Mouse (Mus musculus): ENCODE results near the gene Setd1a.

Setd1a gene

DNA sequence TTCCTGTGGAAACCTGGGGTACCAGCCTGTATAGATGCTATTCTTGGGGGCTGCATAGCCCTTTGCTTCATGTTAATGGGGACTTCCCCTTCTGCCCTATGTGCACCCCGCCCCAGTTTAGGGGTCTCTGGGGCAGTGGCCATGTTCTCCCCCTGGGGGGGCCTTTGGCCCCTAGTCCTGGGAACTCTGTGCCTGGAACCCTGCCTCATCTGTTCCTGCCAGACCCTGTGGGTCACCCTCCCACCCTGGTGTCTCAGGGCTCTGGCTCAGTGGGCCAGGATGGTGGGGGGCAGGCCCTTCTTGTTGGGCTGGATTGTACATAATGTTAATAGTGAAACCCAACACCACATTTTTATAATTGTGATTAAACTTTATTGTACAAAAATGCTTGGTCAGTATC is 23.3 kb downstream of the Setd1a start:
- DNase-seq (ENCODE audit: low read depth, low spot score): no peak

DNA sequence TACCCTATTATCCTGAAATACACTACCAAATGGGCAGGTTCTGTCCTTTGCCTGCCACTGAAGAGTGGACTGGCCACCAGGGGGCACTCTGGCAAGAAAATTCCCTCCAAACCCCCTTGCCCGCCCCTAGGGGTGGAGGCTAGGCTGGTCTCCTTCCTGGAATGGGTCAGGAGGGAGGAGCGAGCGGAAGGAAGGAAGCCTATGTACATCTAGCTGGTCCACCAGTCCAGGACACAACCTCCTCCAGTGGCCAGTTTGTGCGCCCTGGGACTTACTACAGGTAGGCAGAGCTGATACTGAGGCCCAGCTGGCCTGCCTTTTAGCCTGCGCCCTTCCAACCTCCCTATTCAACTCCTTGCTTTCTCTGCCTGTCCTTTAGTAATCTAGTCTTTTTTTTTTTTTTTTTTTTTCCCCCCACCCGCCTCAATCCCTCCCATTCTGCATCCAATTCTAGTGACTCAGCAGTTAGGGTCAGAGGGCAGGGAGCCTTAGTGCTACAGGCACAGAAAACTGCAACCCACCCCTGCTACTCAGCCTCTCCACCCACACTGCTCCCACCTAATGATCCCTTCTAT is 24.1 kb downstream of the Setd1a start, which contains the start of gene Hsd3b7:
Gene Hsd3b7 (plus strand): TSS at position 170 of the 575 bp plus-strand sequence.
- DNase-seq (ENCODE audit: low read depth, low spot score): peak; percentile 94

DNA sequence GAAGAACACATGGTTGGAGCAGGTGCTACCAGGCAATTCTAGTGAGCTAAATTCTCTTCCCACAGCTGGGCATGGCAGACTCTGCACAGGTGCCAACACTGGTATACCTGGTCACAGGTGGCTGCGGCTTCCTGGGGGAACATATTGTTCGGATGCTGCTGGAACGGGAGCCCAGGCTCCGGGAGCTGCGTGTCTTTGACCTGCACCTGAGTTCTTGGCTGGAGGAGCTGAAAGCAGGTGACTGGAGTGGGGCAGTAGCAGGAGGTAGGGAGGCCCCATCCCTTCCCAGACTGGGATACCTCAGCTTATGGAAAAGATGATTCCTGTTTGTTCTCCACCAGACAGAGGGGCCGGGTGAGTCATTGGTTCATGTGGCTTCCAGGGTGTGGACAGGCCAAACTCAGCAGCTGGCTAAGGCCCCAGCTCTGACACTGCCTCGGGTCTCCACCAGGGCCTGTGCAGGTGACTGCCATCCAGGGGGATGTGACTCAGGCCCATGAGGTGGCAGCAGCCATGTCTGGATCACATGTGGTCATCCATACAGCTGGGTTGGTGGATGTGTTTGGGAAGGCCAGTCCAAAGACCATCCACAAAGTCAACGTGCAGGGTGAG is 24.6 kb downstream of the Setd1a start:
- peak; percentile 54 for DNase-seq (ENCODE audit: low read depth, low spot score)

DNA sequence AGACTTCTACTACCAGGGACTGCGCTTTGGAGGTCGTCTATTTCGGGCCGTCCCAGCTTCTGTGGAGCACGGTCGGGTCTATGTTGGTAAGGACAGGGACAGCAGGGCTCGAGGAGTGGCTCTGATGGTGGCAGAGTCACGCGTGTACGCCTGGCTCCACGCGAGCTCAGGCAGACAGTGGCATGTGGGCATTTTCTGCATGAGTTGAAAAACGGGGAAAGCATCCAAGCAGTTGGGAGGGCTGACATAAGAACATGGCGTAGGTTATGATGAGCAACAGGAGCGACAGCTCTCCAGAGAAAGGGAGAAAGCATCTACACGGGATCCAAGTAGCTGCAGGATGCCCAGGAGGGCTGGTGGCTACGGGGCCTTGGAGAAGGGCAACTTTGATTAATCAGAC is 25.8 kb downstream of the Setd1a start:
- DNase-seq (ENCODE audit: low read depth, low spot score): peak; percentile 96

DNA sequence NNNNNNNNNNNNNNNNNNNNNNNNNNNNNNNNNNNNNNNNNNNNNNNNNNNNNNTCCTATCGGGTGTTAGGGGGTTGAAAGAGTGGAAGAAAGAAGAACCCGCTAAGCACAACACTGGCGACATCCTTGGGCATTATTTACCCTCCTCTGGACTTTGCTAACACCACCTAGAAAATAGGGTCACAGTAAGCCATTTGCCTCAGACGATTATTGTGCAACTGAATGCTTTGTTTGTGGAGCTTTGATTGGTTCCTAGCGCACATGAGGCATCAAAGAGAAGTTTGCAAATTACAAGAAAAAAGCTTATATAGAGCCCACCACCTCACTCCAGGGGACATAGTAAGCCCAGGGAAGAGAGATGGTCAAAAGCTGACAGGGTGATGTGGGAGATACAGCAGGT is 32.4 kb downstream of the Setd1a start:
- no peak for DNase-seq (ENCODE audit: low read depth, low spot score)

DNA sequence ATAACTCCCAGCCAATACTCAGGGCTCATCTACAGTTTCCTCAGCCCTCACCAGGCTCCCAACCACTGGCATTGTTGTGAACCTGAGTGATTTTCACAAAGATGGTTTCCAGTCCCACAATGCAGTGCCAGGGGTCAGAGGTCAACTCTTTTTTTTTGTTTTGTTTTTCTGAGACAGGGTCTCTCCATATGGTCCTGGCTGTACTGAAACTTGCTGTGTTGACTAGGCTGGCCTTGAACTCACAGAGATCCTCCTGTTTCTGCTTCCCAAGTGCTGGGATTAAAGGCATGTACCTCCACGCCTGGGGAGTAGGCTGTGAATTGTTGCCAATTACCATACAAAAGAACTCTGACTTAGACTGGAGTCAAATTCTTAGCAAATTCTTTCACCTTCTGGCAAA is 33.4 kb downstream of the Setd1a start:
- no peak for DNase-seq (ENCODE audit: low read depth, low spot score)

DNA sequence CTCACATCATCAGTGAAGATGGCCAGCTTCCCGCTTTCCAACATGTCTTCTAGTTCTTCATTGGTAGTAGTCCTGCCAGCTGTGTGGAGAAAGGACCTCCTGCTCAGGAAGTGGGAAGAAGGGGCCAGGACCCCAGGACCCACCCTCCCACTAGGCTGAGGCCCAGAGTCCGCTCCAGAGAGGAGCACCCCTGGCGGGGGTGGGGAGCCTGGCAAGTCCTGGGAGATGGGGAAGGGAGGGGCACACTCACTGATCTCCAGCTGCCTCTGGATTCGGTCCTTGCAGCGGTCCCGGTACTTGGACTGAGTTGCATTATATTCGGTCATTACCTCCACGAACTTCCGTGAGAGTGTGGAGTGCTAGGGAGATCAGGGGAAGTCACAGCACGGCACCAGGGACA is 34.2 kb downstream of the Setd1a start:
- DNase-seq (ENCODE audit: low read depth, low spot score): no peak

DNA sequence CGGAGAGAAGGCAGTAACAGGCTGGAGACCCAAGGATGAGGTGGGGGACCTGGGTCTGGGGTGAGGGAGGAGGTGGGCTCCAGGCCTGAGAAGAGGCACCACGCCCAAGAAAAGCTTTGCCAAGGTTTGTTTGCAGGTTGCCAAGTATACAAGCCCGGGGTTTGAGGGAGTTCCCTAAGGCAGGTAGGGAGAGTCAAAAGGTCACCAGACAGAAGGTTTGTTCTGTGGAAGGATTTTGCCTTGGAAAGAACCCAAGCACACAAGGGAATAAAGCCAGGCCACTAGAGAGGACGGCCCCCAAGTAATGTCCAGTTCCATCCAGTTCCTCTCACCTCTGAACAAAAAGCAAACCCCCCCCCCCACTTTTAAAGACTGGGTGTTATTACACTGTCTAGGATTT is 34.8 kb downstream of the Setd1a start:
- no peak for DNase-seq (ENCODE audit: low read depth, low spot score)

DNA sequence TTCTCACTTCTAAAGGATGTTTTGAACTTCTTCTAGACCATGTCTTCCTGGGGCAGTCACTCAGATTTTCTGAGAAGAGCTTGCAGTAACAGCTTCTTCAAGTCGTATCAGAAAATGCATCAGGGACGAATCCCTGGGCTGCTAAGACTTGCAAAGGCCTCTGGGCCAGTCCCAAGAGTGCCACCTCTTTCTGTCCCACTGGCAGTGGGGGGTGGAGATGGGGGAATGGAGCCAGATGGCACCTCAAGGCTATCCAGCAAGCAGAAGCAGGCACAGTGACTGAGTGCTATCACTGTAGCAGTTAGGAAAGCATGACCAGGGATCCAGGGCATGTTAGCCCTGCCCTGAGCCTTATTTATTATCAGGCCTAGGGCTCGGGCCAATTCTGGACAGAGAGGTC is 35.8 kb downstream of the Setd1a start:
- DNase-seq (ENCODE audit: low read depth, low spot score): no peak

DNA sequence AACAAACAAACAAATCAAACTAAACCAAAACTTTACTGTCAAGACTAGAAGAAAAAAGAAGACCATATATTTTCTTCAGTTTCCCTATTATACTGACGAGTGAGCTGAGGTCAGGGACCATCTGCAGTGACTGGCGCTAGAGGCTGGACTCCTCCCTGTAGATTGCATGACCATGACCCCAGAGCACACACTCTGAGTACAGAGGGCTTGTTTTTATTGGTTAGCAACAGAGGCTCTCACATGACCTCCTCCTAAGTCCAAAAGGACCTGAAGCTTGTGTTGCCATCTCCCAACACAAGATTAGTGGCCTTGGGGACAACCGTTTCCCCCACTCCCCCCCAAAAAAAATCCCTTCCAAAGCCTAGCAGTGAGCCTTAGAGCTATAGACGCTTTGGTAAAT is 37.4 kb downstream of the Setd1a start:
- no peak for DNase-seq (ENCODE audit: low read depth, low spot score)

DNA sequence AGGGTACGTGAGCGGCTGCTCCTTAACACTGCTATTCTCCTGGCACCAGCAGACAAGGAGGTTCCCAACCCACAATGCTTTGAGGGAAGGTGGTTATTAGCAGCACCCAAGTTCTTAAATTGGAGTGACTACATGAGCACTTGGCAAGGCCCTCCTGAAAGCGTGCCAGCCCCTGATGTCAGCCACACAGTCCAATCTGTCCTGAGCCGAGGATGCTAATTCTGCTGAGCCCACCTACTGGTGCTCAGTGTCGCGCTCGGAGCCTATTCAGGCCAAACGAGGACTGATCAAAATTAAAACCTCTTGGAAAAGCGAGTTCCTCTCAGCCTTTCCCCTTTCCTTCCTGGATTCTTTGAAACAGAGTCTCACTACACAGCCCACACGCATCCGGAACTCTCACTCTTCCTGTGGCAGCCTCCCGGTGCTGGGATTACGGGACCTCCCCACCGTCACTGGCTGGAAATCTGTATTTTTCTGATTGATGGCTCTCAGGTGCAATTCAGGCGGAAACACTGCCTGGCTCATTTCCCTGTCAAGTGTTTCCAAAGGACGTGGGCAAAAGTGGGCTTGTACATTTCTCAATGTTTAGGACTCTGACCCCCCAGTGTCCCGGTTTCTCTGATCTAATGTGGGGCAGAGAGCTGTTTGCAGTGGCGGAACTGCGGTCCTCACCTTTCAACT is 37.9 kb downstream of the Setd1a start:
- DNase-seq (ENCODE audit: low read depth, low spot score): peak; percentile 99

DNA sequence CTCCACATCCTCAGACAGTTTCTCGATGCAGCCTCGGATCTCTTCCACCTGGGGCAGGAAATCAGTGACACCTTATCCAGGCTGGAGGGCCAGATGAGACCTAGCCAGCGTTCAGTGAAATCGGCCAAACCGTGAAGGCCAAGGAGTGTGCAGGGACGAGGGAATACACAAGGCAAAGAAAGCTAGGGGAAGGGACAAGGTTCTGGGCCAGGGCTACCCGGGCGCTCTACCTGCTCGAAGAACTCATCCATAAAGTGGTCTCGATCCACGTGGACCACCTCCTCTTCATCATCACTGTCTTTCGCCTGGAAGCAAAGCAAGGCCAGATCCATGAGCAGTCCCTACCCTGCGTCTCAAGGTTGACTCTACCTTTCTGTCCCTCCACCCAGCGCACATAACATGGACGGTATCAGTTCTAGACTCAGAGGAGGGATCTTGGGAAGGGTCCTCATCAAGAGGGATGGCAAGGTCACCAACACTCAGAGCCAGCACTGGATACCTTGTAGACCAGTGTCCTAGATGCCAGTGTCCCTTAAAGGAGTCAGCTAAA is 38.7 kb downstream of the Setd1a start:
- DNase-seq (ENCODE audit: low read depth, low spot score): no peak

DNA sequence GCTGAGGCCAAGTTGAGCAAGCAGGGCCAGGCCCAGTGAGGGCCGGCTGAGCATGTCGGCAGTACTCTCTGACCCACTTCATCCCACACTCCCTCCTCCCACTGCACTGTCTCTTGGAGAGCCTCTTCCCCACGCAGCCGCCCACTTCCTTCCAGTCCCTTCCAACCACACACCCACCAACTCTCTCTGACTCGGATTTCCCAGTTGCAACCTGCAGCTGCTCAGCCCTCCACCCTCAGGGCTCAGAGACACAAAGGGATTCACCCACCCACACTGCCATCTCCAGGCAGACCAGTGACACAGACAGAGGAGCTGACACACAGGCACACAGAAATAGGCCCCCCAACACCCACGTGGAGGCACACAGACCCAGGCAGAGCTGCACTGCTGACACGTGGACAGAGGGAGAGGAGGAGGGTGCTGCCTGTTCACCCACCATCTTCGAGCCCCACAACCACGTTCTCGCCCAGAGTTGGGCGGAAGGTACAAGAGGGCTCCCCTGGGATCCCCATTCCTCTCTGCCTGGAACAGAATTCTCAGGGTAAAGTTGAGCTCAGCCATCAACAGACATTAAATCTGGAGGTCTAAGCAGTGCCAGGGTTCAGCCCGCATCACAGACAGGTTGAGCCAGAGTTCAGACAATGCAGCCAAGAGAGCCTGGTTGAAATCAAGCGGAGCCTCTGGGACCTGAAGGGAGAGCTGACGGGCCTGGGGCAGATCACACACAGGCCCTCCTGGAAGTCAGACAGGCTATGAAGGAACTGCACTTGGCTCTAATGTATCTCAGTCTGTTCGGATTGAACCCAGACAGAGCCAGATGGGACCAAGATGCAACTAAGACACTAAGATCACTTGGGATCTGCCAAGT is 39.7 kb downstream of the Setd1a start:
- peak; percentile 95 for DNase-seq (ENCODE audit: low read depth, low spot score)

DNA sequence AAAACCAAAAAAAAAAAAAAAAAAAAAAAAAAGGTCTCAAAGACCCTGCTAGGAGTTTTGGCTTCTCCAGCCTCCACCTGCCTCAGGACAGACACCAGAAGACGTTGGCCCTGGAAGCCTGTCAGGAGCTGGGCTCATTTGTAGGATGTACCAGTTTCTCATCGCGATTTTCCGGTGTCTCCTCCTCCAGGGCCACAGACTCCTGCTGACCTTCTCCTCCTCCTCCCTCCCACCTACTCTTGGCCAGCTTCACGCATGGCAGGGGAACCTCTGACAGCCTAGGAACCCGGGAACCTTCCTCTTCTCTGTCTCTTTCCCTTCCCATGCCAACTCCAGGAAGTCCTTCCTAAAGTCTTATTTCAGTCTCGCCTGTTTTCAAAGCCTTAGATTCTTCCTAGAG is 40.6 kb downstream of the Setd1a start:
- peak; percentile 25 for DNase-seq (ENCODE audit: low read depth, low spot score)

DNA sequence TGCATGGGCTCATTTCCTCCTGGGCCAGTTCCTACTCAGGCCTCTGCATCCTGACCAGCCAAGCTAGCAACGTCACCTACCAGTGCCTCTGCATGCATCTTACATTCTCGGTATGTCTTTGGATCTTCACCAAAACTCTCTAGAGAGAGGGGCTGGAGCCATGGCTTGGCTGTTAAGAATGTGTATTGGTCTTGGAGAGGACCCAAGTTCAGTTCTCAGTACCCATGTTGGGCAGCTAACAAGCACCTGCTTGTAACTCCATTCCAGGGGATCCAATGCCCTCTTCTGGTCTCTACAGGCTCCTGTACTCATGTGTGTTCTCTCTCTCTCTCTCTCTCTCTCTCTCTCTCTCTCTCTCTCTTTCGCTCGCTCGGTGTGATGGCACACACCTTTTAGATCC is 41.3 kb downstream of the Setd1a start:
- no peak for DNase-seq (ENCODE audit: low read depth, low spot score)

DNA sequence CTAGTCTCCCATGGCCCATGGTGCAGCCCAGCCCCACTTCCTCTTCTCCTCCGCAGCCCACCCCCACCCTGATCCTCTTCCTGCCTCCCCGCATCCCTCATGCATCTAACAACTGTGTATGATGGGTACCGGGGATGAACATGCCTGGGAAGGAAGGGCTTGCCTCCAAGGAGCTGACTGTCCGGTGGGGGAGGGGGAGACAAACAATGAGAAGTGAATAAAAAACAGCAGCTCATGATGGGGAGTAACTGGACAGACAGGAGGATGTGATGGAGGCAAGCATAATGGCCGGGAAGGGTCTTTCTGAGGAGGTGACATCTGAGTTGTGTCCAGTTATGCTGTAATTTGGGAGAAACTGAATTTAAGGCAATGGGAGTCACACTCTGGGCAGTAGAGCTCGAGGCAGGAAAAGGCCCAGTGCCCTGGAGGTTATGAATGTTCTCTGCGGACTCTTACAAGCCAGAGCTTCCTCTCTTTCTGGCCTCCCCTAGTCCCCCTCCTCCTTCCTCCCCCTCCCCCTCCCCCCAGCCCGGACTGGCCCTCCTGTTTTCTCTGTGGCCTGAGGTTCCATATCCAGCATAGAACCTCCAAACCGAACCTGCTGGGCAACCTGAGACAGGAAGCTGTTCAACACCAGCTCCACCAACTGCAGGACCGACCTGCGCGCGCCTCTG is 44.5 kb downstream of the Setd1a start:
- DNase-seq (ENCODE audit: low read depth, low spot score): no peak

DNA sequence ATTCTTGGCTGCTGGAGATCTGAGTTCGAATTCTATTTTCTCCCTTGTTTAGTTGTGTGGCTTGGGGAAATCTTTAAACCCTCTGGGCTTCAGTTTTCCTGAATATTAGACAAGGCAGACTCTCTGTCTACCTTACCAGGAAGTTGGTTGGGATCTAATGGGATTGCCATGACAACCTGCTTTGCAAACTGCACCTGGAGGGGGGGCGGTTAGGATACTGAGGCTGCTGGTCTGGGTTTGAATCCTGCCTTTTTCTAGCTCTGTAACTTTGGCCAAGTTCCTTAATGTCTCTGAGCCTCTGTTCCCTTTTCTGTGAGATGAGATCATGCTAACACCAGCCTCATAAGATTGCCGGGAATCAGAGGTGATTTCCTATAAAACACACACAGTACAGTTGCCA is 46.0 kb downstream of the Setd1a start:
- DNase-seq (ENCODE audit: low read depth, low spot score): no peak

DNA sequence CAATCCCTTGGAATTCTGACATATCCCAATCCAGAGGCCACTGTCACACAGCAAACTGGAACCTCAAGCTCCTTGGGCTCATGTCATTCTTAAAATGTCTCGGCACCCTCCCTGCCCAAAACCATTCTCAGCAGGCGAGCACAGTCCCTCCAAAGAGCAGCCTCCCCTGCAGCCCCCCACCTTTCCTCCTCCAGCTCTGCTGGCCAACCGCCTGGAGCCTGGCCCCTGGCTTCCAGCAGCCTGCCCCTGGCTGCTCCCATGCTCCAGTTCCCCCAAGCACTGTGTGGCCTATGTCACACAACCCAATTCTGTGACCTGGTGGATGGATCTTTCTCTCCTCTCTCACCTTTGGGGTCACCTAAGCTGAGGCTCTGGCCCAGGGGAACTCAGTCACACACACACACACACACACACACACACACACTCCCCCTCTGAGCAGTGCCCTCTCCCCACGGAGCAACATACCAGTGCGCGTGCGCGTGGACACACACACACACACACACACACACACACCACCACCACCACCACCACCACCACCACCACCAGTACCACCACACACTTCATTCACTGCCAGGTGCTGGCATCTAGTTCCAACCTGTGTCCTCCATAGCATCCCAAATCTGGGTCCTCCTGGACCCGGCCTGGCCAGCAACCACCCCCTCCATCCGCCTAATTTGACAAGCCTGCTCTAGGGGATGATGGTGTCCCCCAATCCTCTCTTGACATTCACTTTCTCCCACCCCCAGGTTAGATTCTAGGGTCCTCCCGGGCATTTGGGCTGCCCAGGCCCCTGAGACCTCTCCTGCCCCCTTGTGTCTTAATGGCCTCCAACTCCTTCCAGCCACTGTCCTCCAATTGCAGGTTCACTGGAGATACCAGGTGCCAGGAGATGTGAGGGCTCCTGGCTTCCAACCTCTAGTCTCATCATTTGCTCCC is 47.0 kb downstream of the Setd1a start:
- DNase-seq (ENCODE audit: low read depth, low spot score): peak; percentile 71

DNA sequence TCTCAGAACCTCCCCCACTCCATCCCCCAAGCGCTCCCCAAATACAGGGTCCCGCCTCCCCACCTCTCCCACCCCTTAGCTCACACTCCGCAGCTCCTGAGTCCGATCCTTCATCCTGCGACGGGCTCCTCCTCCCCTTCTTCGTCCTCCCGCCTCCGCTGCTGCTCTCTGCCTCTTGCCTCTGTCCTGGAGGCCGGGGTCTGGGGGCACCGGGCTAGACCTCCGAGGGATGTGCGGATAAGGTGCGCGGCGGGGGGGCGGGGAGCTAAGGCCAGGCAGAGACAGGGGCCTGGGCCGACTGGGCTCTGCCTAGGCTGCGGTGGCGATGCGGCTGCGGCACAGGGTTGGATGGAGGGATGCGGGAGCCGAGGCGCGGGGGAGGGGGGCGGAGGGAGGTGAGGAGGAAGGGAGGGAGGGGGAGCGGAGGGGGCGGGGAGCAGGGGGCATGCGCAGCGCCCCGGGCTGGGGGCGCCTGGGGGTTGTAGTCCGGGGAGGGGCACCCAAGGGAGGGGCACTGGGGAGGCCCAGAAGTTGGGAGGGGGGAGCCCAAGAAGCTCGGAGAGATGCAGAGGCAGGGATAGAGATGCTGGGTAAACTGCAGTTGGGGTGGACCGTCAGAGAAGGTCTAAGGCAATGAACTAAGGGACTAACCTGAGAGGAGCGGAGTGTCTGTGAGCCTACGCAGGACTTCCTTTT is 47.9 kb downstream of the Setd1a start, which contains the start of the genes Stx4a and Stx1b:
Gene Stx4a (plus strand): TSS at position 119 of the 696 bp plus-strand sequence.
Gene Stx1b (minus strand): TSS at position 374 of the 696 bp plus-strand sequence.
- peak; percentile 94 for DNase-seq (ENCODE audit: low read depth, low spot score)

Measured in brain, adult 2 months (tissue).